Mouse (Mus musculus) forebrain, embryonic 14.5 days (tissue): ENCODE measurements around the gene Pclaf. TPM values are rescaled to one million over a fixed set of nuclear protein-coding genes. Genes with fewer than 3 reads are reported as not detected.

Experiments
- ATAC-seq: fragments of 200-750 bp; cut with Nextera tagmentation; 2 replicates; pipeline ENCODE4 v1.8.0; 2017; ENCODE audit warnings: mild to moderate bottlenecking, moderate library complexity
- DNase-seq: peaks from one replicate; pipeline ENCODE4 v3.0.0-alpha.2; 2015; ENCODE audit warnings: low spot score
- H3K27ac ChIP-seq: fragments of 300-500 bp; sonication (generic); 2 replicates; pipeline ENCODE4 v1.5.1; 2014; ENCODE audit warnings: low read depth, mild to moderate bottlenecking, control low read depth, low read length, moderate library complexity
- H3K27me3 ChIP-seq: fragments of 300-500 bp; sonication (generic); replicated peaks from 2 replicates; pipeline ENCODE4 v1.6.1; 2014; ENCODE audit warnings: low read length, control low read depth, mixed read lengths; ENCODE audit not compliant: control insufficient read depth, insufficient read depth
- H3K36me3 ChIP-seq: fragments of 300-500 bp; sonication (generic); 2 replicates; pipeline ENCODE4 v1.6.1; 2014; ENCODE audit warnings: low read length, control low read depth; ENCODE audit not compliant: control insufficient read depth, insufficient read depth
- H3K4me1 ChIP-seq: fragments of 300-500 bp; sonication (generic); 2 replicates; pipeline ENCODE4 v1.6.1; 2014; ENCODE audit warnings: antibody characterized with exemption, low read length, control low read depth; ENCODE audit not compliant: control insufficient read depth, insufficient read depth
- H3K4me2 ChIP-seq: fragments of 300-500 bp; sonication (generic); 2 replicates; pipeline ENCODE4 v1.6.1; 2014; ENCODE audit warnings: mild to moderate bottlenecking, control low read depth, low read length
- H3K4me3 ChIP-seq: fragments of 300-500 bp; sonication (generic); 2 replicates; pipeline ENCODE4 v1.5.1; 2014; ENCODE audit warnings: low read depth, low read length, control low read depth
- H3K9ac ChIP-seq: fragments of 300-500 bp; sonication (generic); 2 replicates; pipeline ENCODE4 v1.6.1; 2014; ENCODE audit warnings: mild to moderate bottlenecking, low read length, control low read depth, moderate library complexity
- H3K9me3 ChIP-seq: fragments of 300-500 bp; sonication (generic); replicated peaks from 2 replicates; pipeline ENCODE4 v1.6.1; 2016; ENCODE audit warnings: low read length, control low read depth, mixed read lengths; ENCODE audit not compliant: control insufficient read depth
- WGBS: fragments of 180-500 bp; shearing (Covaris S2); extraction: QIAGEN DNeasy Blood & Tissue Kit; methylation state at CpG from one replicate; pipeline ENCODE4 v1.1.7; 2014; 5-methylcytosine and 5-hydroxymethylcytosine counted together
- polyA plus RNA-seq: library from polyadenylated mRNA; unstranded; fragments of >200 nt; fragmentation: Nextera tagmentation; extraction: Ambion mirVana; gene quantifications from 2 replicates; pipeline ENCODE4 v1.2.1, GENCODE M21; 2014

Gene Pclaf
- polyA plus RNA-seq, 1 experiment from 2014 or later, result 57.3 TPM

DNA sequence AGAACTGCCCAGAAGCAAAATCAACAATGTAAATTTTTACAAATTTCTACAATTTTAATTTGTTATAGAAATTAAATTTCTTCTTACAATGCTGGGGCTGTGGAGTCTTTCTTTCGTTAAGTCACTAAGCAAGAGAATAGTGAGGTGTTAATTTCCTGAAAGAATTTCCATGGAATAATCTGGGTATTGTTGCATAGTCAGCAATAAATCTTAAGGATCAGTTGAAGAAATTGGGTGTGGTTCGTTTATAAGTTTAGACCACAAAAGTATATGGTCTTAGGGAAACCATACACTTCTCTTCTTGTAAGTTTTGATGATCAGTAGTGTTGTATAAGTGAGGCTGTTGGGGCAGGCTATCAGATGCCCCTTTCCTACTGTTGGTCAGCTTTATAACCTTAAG is 47.5 kb downstream of the Pclaf start:
- H3K36me3 ChIP-seq, result no peaks in the 10 kb centered on the region
- no peak overlapping the region for H3K27ac ChIP-seq
- no peak overlapping the region for H3K4me2 ChIP-seq
- WGBS, result 89% methylated on average over 2 of the region's 2 CpGs
- H3K9me3 ChIP-seq, result no peaks in the 10 kb centered on the region
- ATAC-seq (no peak), DNase-seq (no peak)
- no peaks in the 10 kb centered on the region for H3K4me1 ChIP-seq
- H3K4me3 ChIP-seq, result no peak overlapping the region
- no peaks in the 10 kb centered on the region for H3K27me3 ChIP-seq
- no peak overlapping the region for H3K9ac ChIP-seq

DNA sequence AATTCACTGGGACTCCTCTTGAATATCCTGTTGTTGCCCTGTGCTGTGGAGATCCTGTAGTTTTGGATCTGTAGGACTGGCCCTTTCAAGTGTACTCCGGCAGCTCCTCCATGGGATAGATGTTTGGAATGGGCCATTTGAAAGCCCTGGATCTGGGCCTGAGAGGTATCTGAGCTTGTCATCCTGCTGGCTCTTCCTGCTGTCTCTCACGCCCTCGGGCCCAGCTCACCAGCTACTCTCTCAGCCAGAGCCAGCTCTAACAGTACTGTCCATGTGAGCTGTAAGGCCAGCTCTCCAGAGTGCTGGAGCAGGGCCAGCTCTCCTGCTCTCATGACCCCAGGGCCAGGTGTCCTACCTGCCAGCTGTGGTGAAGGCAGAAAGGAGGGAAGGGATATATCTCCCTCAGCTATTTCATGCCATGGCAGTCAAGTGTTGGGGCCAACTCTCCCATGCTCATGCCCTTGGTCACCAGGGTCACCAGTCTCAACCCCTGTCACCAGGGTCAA is 61.1 kb downstream of the Pclaf start:
- Histone ChIP-seq H3K36me3 (0 out of 2 replicates have a peak, but pooled peaks cover 7% of the 10 kb centered on the region), H3K9me3 (no peaks in the 10 kb centered on the region)
- 90% methylated on average over 3 of the region's 3 CpGs for WGBS

More for the DNA sequence above, 61.1 kb downstream of the Pclaf start:
- Histone ChIP-seq H3K27ac (no peak overlapping the region), H3K27me3 (no peaks in the 10 kb centered on the region), H3K9ac (no peak overlapping the region), H3K4me2 (no peak overlapping the region), H3K4me3 (no peak overlapping the region), H3K4me1 (no peaks in the 10 kb centered on the region)
- DNase-seq, result no peak
- ATAC-seq, result no peak

Other genes with a start within 250 kb of the Pclaf start
- 206 and 233 TPM in 2 replicates for gene Oaz2, start 222.2 kb upstream of the Pclaf start, polyA plus RNA-seq
- gene Zfp609, start 62.7 kb upstream of the Pclaf start, polyA plus RNA-seq, result 7.4 and 8.8 TPM in 2 replicates
- 25.5 and 29.4 TPM in 2 replicates for gene Trip4, start 18.6 kb downstream of the Pclaf start, polyA plus RNA-seq
- gene Csnk1g1, start 18.7 kb downstream of the Pclaf start, polyA plus RNA-seq, result 21.1 and 24.2 TPM in 2 replicates
- gene Ppib, start 170.0 kb downstream of the Pclaf start, polyA plus RNA-seq, result 401 and 454 TPM in 2 replicates
- 3.6 and 4.8 TPM in 2 replicates for gene Snx22, start 179.5 kb downstream of the Pclaf start, polyA plus RNA-seq
- 111 and 120 TPM in 2 replicates for gene Snx1, start 236.3 kb downstream of the Pclaf start, polyA plus RNA-seq
- 79.8 and 81.2 TPM in 2 replicates for gene Ciao2a, start 236.4 kb downstream of the Pclaf start, polyA plus RNA-seq